Mouse (Mus musculus): ENCODE results near the gene Lyst. TPM values are rescaled to one million over a fixed set of nuclear protein-coding genes. Genes with fewer than 3 reads are reported as not detected.

Lyst gene
- polyA plus RNA-seq, 1 experiment from 2014 or later: 2.6 TPM

GRCm38 (mm10) chr13:13558900-13559299, 31.3 kb upstream of the Lyst start:
- Histone ChIP-seq H3K4me2 (replicated peaks; ENCODE audit: low read depth) (no peak overlapping the region), H3K9me3 (ENCODE audit: control insufficient read depth, low read length) (no peaks in the 10 kb centered on the region), H3K4me3 (ENCODE audit: low read depth, low read length) (no peak overlapping the region), H3K27me3 (ENCODE audit: control insufficient read depth, insufficient read depth, low read length) (no peaks in the 10 kb centered on the region), H3K9ac (ENCODE audit: low read length) (no peak overlapping the region), H3K36me3 (ENCODE audit: control insufficient read depth, insufficient read depth, low read length) (no peaks in the 10 kb centered on the region), H3K4me1 (replicated peaks; ENCODE audit: control insufficient read depth, insufficient read depth) (no peaks in the 10 kb centered on the region), H3K27ac (replicated peaks) (no peak overlapping the region)
- 52% methylated on average over 5 of the region's 5 CpGs for WGBS
- DNase-seq (ENCODE audit: low spot score) (no peak), ATAC-seq (ENCODE audit: low FRiP score, low TSS enrichment) (no peak)
- TF ChIP-seq EP300 (optimal IDR thresholded peaks at IDR 0.05) (no peak), CTCF (IDR thresholded peaks at IDR 0.05; ENCODE audit: low read depth) (no peak)

GRCm38 (mm10) chr13:13562571-13562970, 27.6 kb upstream of the Lyst start:
- Histone ChIP-seq H3K9ac (ENCODE audit: low read length) (no peak overlapping the region), H3K4me1 (replicated peaks; ENCODE audit: control insufficient read depth, insufficient read depth) (no peaks in the 10 kb centered on the region), H3K4me2 (replicated peaks; ENCODE audit: low read depth) (no peak overlapping the region), H3K9me3 (ENCODE audit: control insufficient read depth, low read length) (no peaks in the 10 kb centered on the region), H3K36me3 (ENCODE audit: control insufficient read depth, insufficient read depth, low read length) (no peaks in the 10 kb centered on the region), H3K27me3 (ENCODE audit: control insufficient read depth, insufficient read depth, low read length) (no peaks in the 10 kb centered on the region), H3K27ac (replicated peaks) (no peak overlapping the region), H3K4me3 (ENCODE audit: low read depth, low read length) (no peak overlapping the region)
- 63% methylated on average over 6 of the region's 6 CpGs for WGBS
- TF ChIP-seq EP300 (optimal IDR thresholded peaks at IDR 0.05): no peak
- TF ChIP-seq CTCF (IDR thresholded peaks at IDR 0.05; ENCODE audit: low read depth): no peak
- ATAC-seq (ENCODE audit: low FRiP score, low TSS enrichment) (no peak), DNase-seq (ENCODE audit: low spot score) (no peak)

GRCm38 (mm10) chr13:13564116-13564515, 26.1 kb upstream of the Lyst start:
- H3K27me3 ChIP-seq (ENCODE audit: control insufficient read depth, insufficient read depth, low read length): no peaks in the 10 kb centered on the region
- DNase-seq (ENCODE audit: low spot score) (no peak), ATAC-seq (ENCODE audit: low FRiP score, low TSS enrichment) (no peak)
- H3K4me3 ChIP-seq (ENCODE audit: low read depth, low read length): no peak overlapping the region
- no peak for TF ChIP-seq EP300 (optimal IDR thresholded peaks at IDR 0.05)
- TF ChIP-seq CTCF (IDR thresholded peaks at IDR 0.05; ENCODE audit: low read depth): no peak
- 24% methylated on average over 2 of the region's 2 CpGs for whole genome bisulfite sequencing
- no peaks in the 10 kb centered on the region for H3K4me1 ChIP-seq (replicated peaks; ENCODE audit: control insufficient read depth, insufficient read depth)
- H3K4me2 ChIP-seq (replicated peaks; ENCODE audit: low read depth): no peak overlapping the region
- no peaks in the 10 kb centered on the region for H3K36me3 ChIP-seq (ENCODE audit: control insufficient read depth, insufficient read depth, low read length)
- no peaks in the 10 kb centered on the region for H3K9me3 ChIP-seq (ENCODE audit: control insufficient read depth, low read length)
- H3K9ac ChIP-seq (ENCODE audit: low read length): no peak overlapping the region
- no peak overlapping the region for H3K27ac ChIP-seq (replicated peaks)

- H3K4me3 ChIP-seq (ENCODE audit: low read depth, low read length): no peak overlapping the region
- H3K27me3 ChIP-seq (ENCODE audit: control insufficient read depth, insufficient read depth, low read length): no peaks in the 10 kb centered on the region
- H3K9me3 ChIP-seq (ENCODE audit: control insufficient read depth, low read length): no peaks in the 10 kb centered on the region
- no peak for DNase-seq (ENCODE audit: low spot score)
- no peaks in the 10 kb centered on the region for H3K4me1 ChIP-seq (replicated peaks; ENCODE audit: control insufficient read depth, insufficient read depth)
- H3K36me3 ChIP-seq (ENCODE audit: control insufficient read depth, insufficient read depth, low read length): no peaks in the 10 kb centered on the region
- no peak overlapping the region for H3K9ac ChIP-seq (ENCODE audit: low read length)
- no peak overlapping the region for H3K27ac ChIP-seq (replicated peaks)
- TF ChIP-seq CTCF (IDR thresholded peaks at IDR 0.05; ENCODE audit: low read depth): no peak
- no peak for TF ChIP-seq EP300 (optimal IDR thresholded peaks at IDR 0.05)
- H3K4me2 ChIP-seq (replicated peaks; ENCODE audit: low read depth): no peak overlapping the region
- ATAC-seq (ENCODE audit: low FRiP score, low TSS enrichment): no peak
- 49% methylated on average over 4 of the region's 4 CpGs for WGBS
Observed at GRCm38 (mm10) chr13:13564541-13564940, 25.7 kb upstream of the Lyst start.

- H3K9me3 ChIP-seq (ENCODE audit: control insufficient read depth, low read length): no peaks in the 10 kb centered on the region
- H3K4me3 ChIP-seq (ENCODE audit: low read depth, low read length): no peak overlapping the region
- TF ChIP-seq CTCF (IDR thresholded peaks at IDR 0.05; ENCODE audit: low read depth) (no peak), EP300 (optimal IDR thresholded peaks at IDR 0.05) (no peak)
- ATAC-seq (ENCODE audit: low FRiP score, low TSS enrichment) (no peak), DNase-seq (ENCODE audit: low spot score) (no peak)
- WGBS: 85% methylated on average over 6 of the region's 6 CpGs
- H3K4me2 ChIP-seq (replicated peaks; ENCODE audit: low read depth): no peak overlapping the region
- no peaks in the 10 kb centered on the region for H3K4me1 ChIP-seq (replicated peaks; ENCODE audit: control insufficient read depth, insufficient read depth)
- H3K36me3 ChIP-seq (ENCODE audit: control insufficient read depth, insufficient read depth, low read length): no peaks in the 10 kb centered on the region
- no peaks in the 10 kb centered on the region for H3K27me3 ChIP-seq (ENCODE audit: control insufficient read depth, insufficient read depth, low read length)
- H3K9ac ChIP-seq (ENCODE audit: low read length): no peak overlapping the region
- H3K27ac ChIP-seq (replicated peaks): no peak overlapping the region
Observed at GRCm38 (mm10) chr13:13567640-13568039, 22.6 kb upstream of the Lyst start.

- H3K9me3 ChIP-seq (ENCODE audit: control insufficient read depth, low read length): no peaks in the 10 kb centered on the region
- no peaks in the 10 kb centered on the region for H3K27me3 ChIP-seq (ENCODE audit: control insufficient read depth, insufficient read depth, low read length)
- H3K4me1 ChIP-seq (replicated peaks; ENCODE audit: control insufficient read depth, insufficient read depth): no peaks in the 10 kb centered on the region
- H3K9ac ChIP-seq (ENCODE audit: low read length): no peak overlapping the region
- DNase-seq (ENCODE audit: low spot score) (no peak), ATAC-seq (ENCODE audit: low FRiP score, low TSS enrichment) (no peak)
- no peaks in the 10 kb centered on the region for H3K36me3 ChIP-seq (ENCODE audit: control insufficient read depth, insufficient read depth, low read length)
- no peak overlapping the region for H3K4me2 ChIP-seq (replicated peaks; ENCODE audit: low read depth)
- H3K4me3 ChIP-seq (ENCODE audit: low read depth, low read length): no peak overlapping the region
- WGBS: 61% methylated on average over 1 of the region's 1 CpGs
- no peak overlapping the region for H3K27ac ChIP-seq (replicated peaks)
- TF ChIP-seq EP300 (optimal IDR thresholded peaks at IDR 0.05) (no peak), CTCF (IDR thresholded peaks at IDR 0.05; ENCODE audit: low read depth) (no peak)
Observed at GRCm38 (mm10) chr13:13568824-13569223, 21.4 kb upstream of the Lyst start.

All from stomach, postnatal 0 days (tissue).